Mouse (Mus musculus): ENCODE measurements around the gene Lrrk1.

The Lrrk1 gene

DNA sequence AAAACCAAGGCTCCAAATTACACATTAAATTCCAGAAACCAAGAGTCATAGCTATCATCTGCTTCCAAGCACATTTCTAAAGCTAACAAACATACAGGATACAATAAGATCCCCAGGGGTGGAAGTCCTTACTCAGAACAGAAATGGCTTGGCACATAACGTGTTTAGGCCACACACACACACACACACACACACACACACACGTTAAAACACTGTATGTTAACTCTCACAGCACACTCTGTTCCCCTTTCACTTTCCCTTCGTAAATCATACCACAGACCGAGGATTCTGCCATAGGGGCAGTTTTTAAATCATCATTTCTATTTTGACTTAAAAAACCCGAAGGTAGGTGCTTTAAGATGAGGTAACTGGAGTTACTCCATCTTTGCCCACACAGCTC is 3.9 kb downstream of the Lrrk1 start:
- DNase-seq = peak; percentile 91

DNA sequence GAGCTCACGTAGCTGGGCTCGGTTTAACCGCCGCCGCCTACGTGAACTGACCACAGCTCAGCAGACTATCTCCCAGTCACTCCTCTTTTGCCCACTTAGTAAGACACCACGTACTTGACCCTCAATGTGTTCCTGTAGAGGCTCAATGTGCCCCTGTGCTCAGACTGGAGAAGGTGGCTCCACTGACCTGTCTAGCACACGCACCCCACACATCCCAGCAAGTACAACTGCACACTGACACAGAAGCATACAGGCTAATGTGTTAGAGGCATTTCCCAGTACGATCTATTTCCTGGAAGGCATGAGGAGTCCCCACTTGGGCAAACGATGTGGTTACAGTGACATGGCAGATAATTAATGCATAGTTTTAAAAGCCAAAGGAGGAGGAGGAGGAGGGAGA is 11.6 kb downstream of the Lrrk1 start:
- peak; percentile 74 for DNase-seq

DNA sequence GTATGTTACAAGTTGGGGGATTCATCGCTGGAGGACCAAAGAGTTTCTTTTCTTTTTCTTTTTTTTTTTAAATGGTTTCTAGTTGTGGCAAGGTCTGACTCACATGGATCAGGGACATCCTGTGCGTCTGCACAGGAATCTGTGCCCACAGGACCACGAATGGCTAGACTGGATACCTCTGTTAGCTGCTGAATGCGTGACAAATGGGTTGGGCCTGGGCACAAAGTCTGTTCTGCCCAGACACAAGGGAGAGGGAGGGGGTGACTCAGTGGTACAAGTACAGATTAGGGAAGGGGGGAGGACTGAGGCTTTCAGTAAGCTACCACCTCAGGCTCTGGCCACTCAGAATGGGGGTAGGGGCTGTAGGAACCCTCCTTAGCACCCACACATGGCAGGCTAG is 12.4 kb downstream of the Lrrk1 start:
- DNase-seq = peak; percentile 83

DNA sequence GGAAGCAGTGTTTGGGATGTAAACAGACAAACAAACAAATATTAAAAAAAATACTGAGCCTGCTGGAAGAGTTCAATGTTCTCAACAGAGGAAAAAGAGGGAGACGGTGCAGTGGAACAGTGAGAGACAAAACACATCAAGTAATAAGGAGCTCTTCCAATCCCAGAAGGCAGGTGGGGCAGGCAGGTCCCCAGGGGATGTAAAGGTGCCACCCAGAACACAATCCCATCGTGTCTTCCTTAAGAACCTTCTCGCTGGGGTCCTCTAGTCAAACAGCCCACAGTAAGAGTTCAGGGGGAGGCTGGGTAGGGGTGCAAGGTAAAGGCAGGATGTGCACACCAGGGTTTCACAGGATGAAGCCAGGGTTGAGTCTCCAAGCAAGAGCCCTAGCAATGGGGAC is 14.8 kb downstream of the Lrrk1 start:
- DNase-seq = peak; percentile 78

DNA sequence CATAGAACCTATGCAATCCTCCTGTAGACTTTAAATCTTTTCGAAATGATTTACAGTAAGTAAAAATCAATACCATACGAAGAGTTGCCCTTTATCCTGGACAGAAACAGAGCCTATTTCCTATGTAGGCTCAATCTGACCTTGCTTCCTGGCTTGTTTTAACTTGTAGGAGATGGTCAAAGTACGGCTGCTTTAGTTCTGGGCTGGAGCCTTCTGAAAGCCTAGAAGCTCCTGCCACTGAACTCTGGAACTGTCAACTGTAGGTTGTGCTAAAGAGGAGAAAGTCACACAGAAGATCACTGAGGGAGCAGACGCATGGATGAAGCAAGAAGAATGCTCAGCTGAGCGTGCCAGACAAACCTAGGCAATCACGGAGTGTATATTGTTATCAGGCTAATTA is 17.2 kb downstream of the Lrrk1 start:
- peak; percentile 45 for DNase-seq

DNA sequence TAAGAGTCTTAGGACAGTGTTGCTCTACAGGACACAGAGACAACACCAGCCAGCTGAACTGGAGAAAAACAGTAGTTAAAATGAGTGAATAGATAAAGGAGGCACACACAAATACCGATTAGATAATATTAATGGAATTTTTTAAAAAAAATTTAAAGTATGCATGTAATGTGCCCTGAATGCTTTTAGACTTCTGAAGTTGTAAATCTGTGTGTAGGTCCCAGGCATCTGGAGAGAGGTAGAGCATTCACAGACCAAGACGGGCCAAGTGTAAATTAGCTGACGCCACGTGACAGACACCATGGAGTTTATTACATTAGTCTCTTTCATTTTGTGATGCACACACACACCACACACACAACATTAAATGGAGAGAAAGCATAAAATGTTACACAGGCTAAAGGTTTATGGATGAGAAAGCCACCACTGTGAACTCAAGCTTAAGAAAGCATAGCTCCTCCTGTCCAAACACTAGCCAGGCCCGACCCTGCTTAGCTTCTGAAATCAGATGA is 18.2 kb downstream of the Lrrk1 start:
- DNase-seq = peak; percentile 53

DNA sequence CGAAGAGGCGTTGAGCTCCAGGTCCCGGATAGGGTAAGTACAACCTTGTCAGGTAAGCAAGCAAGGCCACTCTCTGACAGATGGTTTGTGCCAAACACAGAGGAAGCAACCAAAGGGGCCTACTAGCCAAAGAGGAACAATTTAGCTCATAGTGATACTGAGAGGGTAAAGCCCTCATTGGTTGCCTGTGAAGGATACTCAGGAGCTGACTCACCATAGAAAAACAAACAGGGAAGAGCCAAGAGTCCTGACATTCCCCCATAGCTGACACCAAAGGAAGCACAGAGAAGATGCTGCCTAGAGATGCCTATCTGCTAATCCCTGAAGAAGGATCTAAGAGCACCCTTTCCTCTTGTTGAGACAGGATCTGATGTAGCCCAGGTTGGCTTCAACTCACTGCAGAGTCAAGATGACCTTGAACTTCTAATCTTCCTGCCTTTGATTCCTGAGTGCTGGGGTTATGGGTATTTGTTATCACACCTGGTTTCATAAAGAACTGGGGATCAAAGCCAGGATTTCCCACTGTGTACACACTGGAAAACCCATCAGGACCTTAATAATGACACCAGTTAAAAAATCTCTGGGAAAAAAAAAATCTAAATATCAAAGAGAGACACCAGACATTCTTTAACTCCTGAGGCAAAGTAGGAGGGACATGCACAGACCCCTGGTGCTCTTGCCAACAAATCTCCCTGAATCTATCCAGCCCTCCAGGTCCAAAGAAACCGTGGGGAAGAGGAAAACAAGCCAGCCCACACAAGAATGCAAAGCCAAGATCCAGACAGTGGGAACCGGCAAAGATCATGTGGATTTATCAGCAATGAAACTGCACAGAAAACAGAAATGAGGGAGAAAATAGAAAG is 18.8 kb downstream of the Lrrk1 start:
- peak; percentile 93 for DNase-seq

DNA sequence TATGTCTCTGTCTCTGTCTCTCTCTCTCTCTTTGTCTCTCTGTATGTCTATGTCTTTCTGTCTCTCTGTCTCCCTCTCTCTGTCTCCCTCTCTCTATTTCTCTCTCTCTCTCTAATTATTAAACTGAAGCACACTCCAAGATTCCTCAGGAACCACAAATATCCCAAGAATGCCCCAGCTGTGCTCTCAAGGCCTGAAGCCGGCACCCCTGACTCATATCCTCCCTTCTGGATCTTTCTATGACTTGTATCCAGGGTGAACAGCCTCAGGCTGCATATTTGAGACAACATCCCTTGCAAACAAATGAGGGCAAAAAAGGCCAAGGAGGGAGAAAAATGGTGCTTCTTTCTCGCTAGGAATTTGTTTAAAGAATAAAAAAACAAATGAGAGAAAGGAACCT is 22.2 kb downstream of the Lrrk1 start, which contains the start of gene Gm10974:
Gene Gm10974 (plus strand): TSS at position 2 of the 400 bp plus-strand sequence.
- peak; percentile 94 for DNase-seq

DNA sequence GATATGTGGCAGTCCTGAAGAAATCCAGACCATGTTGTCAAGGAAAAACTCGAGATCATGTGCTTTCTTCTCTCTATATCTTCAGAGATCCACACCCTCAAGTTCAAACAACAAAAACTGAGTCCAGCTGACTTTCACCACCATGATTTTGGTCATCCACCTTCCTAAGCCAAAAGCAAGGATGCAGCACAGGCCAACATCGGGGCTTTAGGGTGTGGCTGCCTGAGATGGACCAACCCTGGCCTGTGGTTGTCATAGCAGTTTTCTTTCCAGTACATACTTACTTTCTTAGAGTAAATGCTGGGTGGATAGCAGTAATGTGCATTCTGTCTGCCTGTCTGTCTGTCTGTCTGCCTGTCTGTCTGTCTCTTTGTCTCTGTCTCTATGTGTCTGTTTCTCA is 22.7 kb downstream of the Lrrk1 start:
- DNase-seq = peak; percentile 92

DNA sequence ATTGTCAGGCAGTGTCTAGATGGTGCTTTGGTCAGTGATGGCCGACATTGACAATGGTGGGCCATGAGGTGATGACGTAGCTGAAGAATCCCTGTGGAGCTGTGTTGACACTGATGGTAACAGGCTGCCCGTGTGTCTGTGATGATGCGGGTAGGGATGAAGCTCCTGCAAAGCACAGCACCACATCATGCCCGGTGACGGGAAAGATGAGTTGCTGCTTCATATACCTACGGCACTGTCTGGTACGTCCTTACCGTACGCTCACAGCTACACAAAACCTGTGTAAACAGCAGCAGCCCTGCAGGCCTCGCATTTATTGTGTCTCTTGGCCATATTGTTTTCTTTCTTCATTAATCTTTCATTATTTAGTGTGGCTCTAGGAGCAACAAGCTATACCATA is 23.7 kb downstream of the Lrrk1 start:
- DNase-seq = peak; percentile 82

DNA sequence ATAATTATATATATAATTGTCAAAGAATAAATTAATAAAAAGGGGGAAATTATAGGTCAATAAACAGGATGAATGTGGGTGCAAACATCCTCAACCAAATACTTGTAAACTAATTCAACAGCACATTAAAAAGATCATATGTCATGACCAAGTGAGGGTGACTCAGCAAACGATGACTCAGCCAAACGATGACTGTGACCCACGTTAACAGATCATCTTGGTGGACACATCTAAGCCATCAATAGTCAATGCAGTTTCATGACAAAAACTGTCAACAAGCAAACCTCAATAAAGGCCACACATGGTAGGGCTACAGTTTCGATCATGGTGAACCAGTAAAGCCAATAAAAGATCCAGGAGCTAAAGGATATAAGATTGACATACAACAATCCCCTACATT is 29.1 kb downstream of the Lrrk1 start:
- DNase-seq = peak; percentile 61

DNA sequence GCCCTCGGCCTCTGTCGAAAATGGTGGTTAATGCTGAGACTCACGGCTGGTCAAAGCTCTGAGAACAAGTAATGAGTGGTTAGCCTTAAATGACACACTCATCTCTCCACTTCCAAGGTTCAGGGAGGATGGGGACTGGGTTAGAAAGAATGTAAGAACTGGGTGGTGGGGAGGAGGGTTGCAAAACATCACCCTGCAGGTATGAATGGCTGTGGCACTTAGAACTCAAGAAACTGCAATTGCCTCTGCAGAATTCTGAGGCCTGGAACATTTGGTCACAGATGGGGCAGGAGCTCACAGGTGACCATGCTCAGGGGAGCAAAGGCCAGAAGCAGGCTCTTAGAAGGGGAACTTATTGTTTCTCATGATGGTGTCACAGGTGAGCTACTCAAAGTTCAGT is 29.7 kb downstream of the Lrrk1 start:
- peak; percentile 76 for DNase-seq

DNA sequence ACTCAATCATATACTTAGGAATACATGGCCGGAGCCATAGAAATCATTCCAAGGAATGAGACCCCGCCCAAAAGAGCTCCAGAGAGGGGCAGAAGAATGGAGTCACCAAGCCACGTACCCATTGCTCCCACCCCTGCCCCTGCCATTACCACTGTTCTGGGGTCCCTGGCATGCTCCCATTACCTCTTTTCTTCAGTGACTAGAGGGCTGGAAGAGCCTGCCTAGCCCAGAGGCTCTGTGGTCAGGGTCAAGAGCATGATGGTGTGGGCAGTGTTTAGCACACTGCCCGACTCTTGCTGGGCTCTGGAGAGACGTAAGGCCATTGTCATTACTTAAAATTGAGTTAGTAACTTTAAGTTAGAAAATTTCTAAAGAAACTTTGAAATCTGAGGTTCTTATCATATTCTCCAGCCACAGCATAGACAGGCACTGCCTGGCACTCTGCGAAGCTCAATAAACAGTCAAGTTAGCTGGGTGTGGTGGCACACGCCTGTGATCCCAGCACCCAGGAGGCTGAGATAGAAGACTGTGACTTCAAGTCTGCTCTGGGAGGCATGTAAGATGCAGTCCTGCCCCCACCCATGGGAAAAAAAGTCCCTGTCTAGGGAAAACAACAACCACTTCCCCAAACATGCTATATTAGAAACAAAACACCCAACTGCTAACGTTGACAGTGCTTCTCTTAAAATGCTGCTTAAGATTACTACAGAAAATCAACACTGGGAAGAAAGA is 32.2 kb downstream of the Lrrk1 start:
- DNase-seq = peak; percentile 90

DNA sequence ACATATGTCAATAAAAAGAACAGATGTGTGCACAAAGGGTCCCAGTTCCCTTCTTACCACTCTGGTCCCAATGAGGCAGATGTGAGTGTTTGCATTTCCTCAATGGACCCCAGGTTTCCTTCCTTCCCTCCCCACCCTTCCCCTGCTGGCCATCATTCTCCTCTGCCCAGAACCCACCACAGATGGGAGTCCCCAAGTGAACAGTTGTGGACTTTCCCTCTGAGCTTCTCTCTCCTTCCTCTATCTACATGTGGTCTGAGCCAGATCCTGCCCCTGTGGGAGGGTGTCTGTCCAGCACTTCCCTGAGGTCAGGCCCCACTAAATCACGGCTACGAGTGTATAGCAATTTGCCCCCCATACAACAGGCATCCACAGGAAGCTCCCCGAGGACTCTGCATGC is 33.2 kb downstream of the Lrrk1 start:
- peak; percentile 89 for DNase-seq

DNA sequence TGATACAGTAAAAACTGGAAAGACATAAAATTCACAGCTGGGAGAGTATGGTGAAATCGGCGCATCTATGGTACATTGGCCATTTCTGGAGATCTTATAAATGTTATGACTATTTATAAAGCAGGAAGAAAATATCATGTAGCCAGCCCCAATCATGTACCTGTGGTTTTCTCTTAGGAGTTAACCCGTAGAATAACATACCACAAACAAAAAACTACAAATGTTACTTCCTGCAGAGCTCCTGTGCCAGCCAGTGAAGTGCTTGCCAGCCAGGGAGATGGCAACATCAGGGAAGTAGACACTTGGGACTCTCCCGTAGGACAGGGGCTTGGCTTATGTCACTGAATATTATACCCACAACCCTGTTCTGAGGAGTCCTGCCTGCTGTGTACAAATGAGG is 37.1 kb downstream of the Lrrk1 start:
- peak; percentile 64 for DNase-seq

DNA sequence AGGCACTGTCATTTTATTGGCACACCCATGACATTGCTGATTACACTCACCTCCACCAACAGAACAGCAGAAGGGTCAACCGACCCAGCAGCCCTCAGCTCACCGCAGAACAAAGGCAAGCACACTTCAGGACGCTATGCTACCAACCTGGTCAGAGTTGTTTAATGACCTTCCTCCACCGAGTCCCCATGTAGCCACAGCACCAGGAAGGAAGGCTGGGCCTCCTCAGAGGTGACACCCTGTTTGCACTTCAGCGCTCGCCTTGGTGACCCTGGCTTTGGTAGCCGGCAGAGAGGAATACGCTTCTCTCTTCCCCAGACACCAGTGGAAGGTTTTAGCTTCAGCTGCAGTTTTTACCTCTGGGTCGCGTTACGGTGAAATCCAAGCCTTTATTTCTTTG is 38.5 kb downstream of the Lrrk1 start:
- DNase-seq = peak; percentile 85

DNA sequence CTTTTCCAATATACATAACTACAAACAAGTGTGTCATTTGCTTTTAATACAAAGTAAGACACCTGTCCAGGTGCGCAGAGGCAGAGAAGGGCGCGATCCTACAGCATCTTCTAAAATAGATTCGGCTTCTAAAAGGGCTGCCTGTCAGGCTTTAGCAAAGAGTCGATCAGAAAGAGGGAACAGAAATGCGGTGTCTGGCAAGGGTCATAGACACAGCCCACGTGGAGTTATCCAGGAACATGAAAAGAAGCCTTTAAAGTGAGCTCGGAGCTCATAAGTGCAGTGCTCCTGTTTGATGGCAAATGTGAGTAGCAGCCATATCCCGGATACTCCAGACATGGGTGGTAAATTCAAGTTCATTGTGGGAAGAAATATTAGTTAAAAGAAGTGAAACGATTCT is 39.6 kb downstream of the Lrrk1 start:
- DNase-seq = peak; percentile 82

DNA sequence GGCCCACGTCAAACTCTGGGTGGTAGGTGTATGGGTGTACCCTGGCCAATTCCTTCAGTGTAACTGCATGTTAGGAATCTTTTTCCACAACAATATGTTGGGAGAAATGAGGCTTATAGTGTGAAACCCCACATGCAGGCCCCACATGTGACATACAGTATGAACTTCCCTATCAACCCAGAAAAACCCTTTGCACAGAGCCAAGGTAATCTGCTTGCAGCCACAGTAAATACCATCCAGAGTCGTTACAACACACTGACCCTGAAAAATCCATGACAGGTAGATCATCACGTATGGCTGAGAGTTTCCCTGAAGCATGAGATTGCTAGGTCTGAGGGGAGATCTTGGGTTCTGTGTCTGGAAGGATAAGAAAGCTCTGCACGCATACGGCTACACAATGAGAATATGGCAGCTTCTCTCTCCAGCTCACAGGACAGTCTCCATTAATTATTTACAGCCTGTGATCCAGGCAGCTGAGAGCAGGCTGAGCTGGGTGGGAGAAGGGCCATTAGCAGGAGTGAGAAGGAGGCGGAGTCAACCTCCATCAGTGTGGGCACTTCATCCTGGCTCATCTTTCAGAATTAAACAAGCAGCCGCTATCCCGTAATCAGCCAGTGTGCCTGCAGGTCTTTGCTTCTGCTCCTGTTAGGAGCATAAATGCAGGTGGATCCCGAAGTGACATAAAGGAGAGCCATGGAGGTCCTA is 41.0 kb downstream of the Lrrk1 start:
- DNase-seq = peak; percentile 51

DNA sequence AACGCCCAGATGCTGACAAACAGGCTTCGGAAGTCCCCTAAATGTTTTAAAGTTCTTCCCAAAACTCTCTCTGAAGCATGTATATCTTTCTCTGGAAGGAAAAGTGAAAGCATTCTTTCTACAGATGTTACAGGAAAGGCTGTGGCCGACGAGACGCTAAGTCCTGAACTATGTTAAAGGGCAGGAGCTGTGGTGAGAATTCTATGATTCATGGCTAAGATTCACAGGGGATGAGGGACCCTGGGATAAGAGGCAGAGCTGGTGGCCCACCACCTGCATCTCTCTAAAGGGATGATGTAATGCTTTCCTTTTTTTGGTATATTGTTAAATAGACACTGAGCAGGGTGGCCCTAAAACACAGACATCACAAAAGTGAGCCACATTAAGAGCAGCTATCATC is 44.8 kb downstream of the Lrrk1 start:
- peak; percentile 90 for DNase-seq

DNA sequence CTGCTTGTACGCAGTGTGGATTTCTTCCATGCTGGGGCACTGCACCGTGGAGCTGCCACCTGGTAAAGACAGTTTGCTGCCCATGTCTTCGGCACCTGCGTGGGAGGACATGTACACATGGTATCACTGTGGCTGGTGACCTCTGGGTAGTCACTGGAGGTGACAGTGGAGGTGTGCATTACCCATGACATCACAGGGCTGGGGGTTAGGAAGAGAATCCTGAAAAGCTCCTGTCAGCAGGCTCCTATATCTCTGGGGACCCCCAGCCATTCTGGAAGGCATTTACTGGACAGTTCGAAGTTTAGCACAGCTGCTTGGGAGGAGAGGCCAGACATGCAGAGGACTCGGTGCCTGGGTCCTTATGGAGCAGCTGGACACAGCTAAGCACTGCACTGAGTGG is 45.3 kb downstream of the Lrrk1 start:
- DNase-seq = peak; percentile 93

DNA sequence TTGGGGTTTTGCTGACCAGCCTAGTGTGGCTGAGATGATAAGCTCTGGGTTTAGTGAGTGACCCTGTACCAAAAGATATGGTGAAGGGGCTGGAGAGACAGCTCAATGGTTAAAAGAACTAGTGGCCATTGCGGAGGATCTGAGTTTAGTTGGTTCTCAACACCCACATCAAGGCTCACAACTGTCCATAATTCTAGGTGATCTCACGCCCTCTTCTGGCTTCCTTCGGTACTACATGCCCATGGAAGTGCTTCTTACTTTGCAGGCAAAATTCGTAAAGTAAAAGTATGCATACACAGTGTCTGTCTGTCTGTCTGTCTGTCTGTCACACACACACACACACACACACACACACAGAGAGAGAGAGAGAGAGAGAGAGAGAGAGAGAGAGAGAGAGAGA is 45.8 kb downstream of the Lrrk1 start:
- peak; percentile 94 for DNase-seq

DNA sequence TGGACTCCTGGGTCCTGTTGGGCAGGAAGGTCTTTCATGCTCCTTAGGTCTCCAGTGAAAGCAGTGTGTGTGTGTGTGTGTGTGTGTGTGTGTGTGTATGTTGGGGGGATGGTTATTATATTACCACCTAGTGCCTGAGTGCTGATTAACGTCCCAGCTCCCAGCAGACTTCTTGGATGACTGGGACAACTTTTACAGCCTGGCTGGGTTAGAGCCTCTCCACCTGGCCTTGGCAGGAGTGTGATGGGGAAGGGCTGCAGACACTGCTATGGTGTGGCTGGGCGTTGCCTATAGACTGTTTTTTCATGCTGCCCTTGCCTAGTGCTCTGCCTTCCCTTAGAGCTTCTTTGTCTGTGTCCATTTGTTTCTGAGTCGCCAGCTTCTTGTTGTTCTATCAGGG is 48.1 kb downstream of the Lrrk1 start:
- peak; percentile 91 for DNase-seq

DNA sequence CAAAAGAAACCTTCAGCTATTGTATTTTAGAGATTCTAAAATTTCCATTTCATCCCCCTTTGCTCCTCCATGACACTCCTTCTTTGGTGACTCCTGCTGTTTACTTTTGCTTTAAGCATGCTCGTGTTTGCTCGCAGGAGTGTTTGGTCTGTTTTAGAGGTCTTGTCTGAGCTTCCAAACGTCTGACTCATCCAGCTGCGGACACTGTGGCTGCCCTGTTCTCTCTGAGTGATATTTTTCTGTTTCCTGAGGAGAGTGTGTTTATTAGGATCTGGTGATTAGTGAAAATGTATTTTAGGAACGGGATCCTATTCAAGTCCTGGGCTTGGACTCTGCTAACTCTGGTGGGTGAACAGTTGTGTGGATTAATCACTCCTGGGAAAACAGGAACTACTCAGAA is 48.5 kb downstream of the Lrrk1 start:
- peak; percentile 94 for DNase-seq
